Mouse (Mus musculus): Measurements from ENCODE around the gene Ucma. TPM values are rescaled to one million over a fixed set of nuclear protein-coding genes. Genes with fewer than 3 reads are reported as not detected.
"Not testable (repeated sequence)": the region's sequence is repeated elsewhere in the genome, so short reads cannot be mapped to it uniquely, and the experiment has no call there.

The Ucma gene
- under 1 TPM in 1 of 2 experiments, not detected in 1; 0.40 TPM for total RNA-seq (2021)
- long read RNA-seq, experiment 1 = 0 reads
- long read RNA-seq, experiment 2 = 0 reads

DNA sequence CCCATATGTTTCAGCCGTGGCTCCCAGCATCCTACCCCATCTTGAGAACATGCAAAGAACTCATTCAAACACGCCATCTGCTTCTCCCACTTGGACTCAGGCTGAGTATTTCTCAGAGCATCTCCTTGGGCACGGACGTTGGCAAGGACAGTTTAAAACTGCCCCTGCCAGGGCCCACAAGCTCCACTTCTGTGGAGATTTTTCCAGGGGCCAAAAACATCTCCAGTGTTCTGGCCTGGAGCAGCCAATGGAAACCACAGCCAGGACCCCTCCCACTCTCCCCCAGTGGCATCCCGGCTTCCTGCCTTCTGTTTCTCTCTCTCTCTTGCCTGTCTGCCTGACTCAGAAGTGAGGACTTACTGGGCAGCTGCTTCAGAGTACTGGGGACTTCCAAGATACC lies at the start of gene Ucma:
Ucma (plus strand) TSS at position 316 of the 400 bp plus-strand sequence.
- no peak for DNase-seq (ENCODE audit: low spot score)

DNA sequence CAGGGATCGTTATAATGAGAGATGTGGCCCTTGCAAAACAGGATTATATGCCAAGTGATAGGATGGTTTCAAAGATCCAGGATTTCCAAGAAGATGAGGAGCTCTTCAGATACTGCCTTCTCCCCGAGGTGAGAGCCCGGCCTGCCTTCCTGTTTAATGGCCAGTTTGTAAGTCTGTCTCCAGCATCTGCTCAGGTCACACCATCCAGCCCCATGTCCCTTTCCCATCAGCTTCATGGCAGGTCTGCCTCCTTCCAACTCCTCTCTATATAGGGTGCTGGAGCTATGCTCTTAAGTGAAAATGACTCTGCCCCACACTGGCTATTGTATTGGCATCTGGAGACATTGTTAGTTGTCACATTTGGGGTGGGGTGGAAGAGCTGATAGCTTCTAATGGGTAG lies 48.5 kb upstream of the Ucma start:
- DNase-seq (ENCODE audit: low spot score) = no peak

DNA sequence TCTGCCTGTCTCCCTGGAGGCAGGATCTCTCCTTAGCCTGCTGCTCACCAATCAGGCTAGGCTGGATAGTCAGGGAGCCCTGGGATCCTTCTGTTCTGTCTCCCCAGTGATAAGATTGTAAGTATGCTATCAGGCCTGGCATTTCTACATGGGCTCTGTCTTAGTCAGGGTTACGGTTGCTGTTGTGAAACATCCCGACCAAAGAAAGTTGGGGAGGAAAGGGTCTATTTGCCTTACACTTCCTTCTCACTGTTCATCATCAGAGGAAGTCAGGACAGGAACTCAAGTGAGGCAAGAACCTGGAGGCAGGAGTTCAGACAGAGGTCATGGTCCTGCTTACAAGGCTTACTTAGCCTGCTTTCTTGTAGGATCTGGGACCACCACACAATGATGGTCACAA lies 46.7 kb upstream of the Ucma start:
- no peak for DNase-seq (ENCODE audit: low spot score)

GRCm38 (mm10) chr2:4934516-4934915 lies 41.4 kb upstream of the Ucma start:
- DNase-seq (ENCODE audit: low spot score) = no peak

DNA sequence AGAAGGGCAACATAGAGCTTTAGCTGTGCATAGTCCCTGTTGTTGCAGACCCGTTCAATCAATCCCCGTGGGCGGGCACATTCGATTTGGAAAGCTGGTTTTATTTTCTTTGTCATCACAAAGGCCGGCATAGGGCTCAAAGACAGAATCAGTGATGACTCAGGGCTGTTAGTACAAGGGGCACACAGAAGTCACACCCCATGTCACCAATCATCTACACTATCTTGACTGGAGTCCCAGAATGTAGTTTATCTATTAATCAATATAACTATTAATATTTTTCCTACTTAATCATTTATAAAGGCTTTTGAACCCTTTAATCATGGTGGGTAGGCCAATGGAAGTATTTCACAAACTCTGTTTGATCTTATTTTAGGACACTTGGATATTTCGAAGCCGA lies 38.0 kb upstream of the Ucma start:
- no peak for DNase-seq (ENCODE audit: low spot score)

- no peak for DNase-seq (ENCODE audit: low spot score)
Observed at GRCm38 (mm10) chr2:4940861-4941260, 35.1 kb upstream of the Ucma start.

DNA sequence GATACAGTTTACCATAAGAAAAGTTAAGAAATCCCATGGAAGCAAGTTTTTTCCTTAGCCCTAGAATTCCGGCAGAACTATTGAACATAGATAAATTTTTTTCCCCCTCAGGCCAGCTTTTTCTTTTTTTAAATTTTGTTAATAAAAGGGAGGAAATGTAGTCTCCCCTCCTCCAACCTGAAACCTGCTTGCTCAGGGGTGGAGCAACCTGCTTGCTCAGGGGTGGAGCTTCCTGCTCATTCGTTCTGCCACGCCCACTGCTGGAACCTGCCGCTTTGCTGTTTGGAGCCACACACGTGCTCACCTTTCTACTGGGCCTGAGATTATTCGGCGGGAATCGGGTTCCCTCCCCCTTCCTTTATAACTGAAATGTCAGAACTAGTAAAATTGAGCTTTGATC lies 26.2 kb upstream of the Ucma start:
- DNase-seq (ENCODE audit: low spot score) = not testable (repeated sequence)

- DNase-seq (ENCODE audit: low spot score) = no peak
Observed at GRCm38 (mm10) chr2:4950986-4951385, 24.9 kb upstream of the Ucma start.

DNA sequence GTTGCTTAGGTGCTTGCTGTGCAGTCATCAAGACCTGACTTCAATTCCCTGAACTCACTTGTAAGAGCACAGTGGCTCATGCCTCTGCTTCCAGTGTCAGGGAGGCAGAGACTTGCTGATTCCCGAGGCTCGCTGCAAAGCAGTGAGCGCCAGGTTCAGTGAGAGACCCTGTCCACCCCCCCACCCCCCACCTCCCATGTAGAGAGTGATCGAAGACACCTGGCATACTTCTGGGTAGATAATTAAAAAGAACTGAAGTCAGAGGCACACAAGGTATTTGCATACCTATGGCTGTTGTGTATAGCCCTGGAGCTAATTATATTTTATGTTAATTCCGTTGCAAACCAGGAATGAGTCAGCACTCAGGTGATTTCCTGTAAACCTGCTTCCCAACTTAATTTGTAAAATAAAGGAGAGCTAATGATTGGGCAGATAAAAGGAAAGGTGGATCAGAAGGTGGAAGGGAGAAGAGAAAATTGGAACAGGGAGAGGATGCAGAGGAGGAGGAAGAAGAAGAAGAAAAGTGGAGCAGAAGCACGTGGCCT lies 21.6 kb upstream of the Ucma start:
- DNase-seq (ENCODE audit: low spot score) = no peak

GRCm38 (mm10) chr2:4958039-4958438 lies 17.9 kb upstream of the Ucma start:
- DNase-seq (ENCODE audit: low spot score) = no peak

DNA sequence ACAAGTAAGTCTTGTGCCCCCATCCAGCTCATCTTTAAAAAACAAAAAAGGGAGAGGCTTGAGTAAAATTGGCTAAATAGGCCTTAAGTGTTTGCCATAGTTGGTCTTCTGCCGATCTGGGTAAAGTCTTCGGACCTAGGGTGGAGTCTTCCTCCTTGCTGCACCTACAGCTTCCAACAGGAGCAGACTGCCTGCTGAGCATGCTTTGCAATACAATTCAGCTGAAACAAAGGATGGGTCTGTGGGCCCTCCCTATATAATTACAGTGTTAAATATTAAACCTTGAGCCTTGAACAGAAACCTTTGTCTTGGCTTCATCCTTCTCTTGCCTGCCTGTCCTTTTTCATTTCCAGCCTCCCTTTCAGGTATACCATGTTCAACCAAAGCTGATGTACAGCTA lies 8.1 kb upstream of the Ucma start:
- no peak for DNase-seq (ENCODE audit: low spot score)

- no peak for DNase-seq (ENCODE audit: low spot score)
Observed at GRCm38 (mm10) chr2:4969083-4969482, 6.8 kb upstream of the Ucma start.

DNA sequence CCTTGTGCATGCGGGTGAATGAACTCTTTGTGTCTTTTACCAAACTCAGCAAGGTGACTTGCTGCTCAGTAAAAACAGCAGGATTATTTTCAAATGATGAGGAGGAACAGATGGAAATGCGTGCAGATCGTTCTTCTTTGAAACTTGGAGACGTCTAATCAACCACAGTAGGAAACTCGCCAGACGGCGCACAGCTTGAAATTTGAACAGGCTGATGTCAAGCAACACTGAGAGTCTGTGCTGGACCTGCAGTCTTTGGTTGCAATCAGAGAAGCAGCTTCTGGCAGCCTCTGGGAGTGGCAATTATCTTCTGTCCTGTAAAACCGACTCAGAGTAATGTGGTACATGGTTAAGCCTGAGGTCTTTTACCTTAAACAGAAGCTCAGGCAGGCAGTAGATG lies 2.2 kb downstream of the Ucma start:
- no peak for DNase-seq (ENCODE audit: low spot score)

DNA sequence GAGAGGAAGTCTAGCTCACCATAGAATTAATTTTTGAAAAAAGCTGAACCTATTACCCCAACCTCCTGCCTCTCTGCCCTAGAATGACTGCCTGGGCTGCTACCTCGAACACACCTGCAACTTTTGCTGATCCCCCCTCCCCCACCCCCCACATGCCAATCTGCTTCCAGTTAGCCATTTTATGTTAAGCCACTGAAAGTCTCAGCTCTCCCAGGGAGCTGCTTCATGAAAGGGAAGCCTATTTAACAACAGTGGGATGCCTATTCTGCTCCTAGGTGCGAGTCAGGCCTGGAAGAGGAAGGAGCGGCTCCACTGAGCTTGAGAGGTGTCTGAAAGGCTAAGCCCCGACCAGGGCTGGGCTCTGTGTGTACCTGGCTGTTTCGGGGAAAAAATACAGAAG lies 8.1 kb downstream of the Ucma start:
- DNase-seq (ENCODE audit: low spot score) = no peak

DNA sequence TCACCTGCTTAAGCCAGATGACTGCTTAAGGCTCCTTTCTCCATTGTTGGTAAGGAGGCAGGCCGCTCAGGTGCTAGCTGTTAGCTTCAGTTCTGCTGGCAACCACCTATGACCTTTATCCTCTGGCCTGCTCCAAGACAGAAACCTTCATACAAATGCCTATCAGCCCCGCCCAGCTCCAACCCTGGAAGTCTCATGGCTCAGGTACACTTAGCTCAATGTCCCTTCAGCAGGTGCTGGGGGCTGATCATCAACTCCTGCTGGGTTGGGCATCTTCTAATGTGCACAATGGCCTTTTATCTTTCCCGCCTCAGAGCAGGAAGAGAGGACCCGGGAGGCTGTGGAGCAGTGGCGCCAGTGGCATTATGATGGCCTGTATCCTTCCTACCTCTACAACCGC lies 9.1 kb downstream of the Ucma start:
- no peak for DNase-seq (ENCODE audit: low spot score)

- DNase-seq (ENCODE audit: low spot score) = no peak
Observed at GRCm38 (mm10) chr2:4986798-4987197, 10.9 kb downstream of the Ucma start.

GRCm38 (mm10) chr2:4987388-4988180 lies 11.7 kb downstream of the Ucma start:
- DNase-seq (ENCODE audit: low spot score) = no peak

- no peak for DNase-seq (ENCODE audit: low spot score)
Observed at GRCm38 (mm10) chr2:4988826-4989424, 13.0 kb downstream of the Ucma start.

DNA sequence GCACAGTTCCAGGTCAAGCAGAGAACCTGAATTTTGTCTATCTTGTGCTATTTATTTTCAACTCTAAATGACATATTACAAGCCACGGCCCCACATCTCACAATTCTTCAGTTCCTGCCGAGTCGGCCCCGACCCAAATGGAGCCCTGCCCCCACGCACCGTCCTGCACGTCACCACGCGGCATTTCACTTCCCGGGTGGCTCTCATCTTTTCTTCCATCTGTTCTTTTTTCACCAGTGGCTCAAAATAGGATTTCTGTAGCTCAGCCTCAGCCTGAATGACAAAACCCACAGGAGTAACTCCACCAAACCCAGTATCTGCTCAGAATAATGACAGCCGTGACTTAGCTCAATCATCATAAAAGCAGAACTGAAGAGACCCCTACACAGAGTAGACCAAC lies 17.7 kb downstream of the Ucma start:
- no peak for DNase-seq (ENCODE audit: low spot score)

DNA sequence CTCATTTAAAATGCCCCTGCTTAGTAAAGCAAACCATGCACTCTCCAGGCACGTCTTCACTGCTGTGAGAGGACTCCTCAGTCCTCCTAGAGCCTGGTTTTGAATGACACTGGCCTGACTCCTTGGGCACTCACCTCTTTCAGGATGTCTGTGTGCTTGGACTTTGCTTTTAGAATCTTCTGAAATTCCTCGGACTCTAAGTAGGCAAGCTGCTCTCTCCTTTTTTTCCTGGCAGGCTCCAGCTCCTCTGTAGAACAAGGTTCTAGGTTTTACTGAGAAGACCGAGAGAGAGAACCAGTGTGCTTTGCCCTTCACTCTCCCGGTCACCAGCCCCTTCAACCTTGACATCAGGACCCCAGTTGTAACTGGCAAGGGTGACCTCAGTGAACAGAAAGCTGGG lies 18.5 kb downstream of the Ucma start:
- no peak for DNase-seq (ENCODE audit: low spot score)

DNA sequence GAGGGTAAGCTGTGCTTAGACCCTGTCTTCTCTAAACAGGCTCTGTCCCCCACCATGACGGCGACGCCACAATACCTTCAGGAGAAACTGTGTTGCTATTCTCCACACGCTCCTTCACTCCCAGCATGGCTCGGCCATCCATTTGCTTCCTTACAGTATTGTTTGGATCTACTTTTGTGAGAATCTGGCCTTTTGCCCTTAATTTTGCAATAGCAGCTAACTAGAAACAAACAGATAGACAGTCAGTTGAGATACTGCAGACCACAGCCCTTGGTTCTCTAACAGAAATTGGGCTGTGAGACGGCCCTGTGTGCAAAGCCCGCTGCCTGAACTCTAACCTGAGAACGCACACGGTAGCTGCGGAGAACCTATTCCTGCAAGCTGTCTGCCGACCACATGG lies 19.7 kb downstream of the Ucma start:
- no peak for DNase-seq (ENCODE audit: low spot score)

DNA sequence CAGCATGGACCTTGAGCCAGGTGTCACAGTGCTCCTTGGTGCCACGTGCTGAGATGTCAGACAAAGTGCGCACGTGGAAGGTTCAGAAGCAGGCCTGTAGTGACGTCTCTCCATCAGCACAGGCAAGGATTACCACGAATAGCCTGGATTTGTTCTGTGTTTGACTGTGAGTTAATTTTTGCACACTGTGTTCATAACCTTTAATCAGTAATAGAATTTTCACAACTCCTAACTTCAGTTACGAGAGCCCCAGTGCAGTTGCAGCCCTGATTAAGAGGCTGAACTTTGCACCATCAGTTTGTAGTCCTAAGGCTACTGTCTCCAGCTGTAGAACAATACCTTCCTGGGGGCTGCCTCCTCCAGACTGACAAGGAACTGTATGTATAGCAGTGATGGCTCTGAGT lies 20.5 kb downstream of the Ucma start:
- no peak for DNase-seq (ENCODE audit: low spot score)

DNA sequence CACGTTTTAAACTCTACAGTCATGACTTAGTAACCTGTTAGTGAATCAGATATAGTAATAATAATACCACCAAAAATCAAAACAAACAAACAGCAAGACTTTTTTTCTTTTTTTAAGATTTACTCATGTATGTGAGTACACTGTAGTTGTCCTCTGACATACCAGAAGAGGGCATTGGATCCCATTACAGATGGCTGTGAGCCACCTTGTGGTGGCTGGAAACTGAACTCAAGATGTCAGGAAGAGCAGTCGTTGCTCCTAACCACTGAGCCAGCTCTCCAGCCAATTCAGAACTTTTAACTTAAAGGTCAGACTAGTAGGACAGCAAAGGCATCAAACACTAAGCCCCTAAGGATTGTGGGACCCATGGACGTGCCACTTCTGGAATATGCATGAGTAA lies 23.0 kb downstream of the Ucma start:
- no peak for DNase-seq (ENCODE audit: low spot score)

All from gastrocnemius, adult 18-20 months (tissue).